In the genomic region with DNA sequence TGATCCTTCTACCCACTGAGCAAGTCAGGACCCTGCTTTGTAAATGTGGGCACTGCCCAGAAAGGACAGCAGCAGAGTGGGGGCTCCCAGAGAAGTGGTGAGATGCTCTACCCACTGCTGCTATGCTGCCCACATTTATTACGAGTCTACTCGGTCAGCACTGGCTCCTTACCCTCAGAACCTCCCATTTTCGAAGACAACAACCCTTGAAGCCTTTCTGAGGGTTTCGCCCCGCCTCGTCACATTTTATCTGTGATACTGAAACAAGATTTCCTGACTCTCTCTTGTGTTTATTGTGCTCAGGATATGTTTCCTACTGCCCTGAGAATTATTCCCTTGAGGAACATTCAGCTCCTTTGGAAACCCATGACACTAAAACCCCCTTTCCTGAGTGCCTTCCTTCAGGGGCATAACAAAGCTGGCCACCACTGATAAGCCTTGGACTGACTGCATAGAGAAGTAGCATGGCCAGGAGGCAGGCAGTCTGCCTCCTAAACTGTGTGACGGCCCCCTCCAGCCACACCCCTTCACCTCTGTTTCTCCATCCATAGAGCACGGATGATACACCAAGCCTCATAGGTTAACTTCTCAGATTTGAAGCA, we compare ENCODE assay signal across 10 mouse cellular contexts. TPM values are rescaled to one million over a fixed set of nuclear protein-coding genes. Genes with fewer than 3 reads are reported as not detected.
DNase-seq lines count a peak whose midpoint lies in the region; ATAC-seq and TF ChIP-seq lines count a peak whose summit lies in the region.
"Had no signal": no experiment of that assay in that cellular context is flagged by ENCODE, and none has a peak within 500 bp of the region (broad histone marks: within the 10 kb centered on the region; RNA-seq: fewer than 3 reads in every experiment).

No protein-coding gene starts in this region.

- no peak overlapping the region for H3K9ac ChIP-seq in heart, embryonic 15.5 days
- no peak overlapping the region for H3K9ac ChIP-seq in hindbrain, postnatal 0 days (replicated peaks; ENCODE audit: low read length)
- H3K9ac ChIP-seq in forebrain, embryonic 11.5 days (ENCODE audit: low read length) = no peak overlapping the region

- H3K9me3 ChIP-seq in heart, embryonic 15.5 days (replicated peaks) = peaks cover 4% of the 10 kb centered on the region; the same call in 1 of the 2 replicates
- H3K9me3 ChIP-seq in G1E (replicated peaks) = no peaks in the 10 kb centered on the region
- H3K9me3 ChIP-seq in hindbrain, postnatal 0 days (ENCODE audit: low read length) = no peaks in the 10 kb centered on the region
- H3K9me3 ChIP-seq in forebrain, embryonic 11.5 days (ENCODE audit: control insufficient read depth, low read length) = no peaks in the 10 kb centered on the region

- H3K4me3 ChIP-seq in heart, embryonic 15.5 days = no peak overlapping the region
- peak overlapping the region; percentile 30; the same call in 1 of the 2 replicates for H3K4me3 ChIP-seq in G1E (ENCODE audit: low read depth, low read length)
- no peak overlapping the region for H3K4me3 ChIP-seq in hindbrain, postnatal 0 days (ENCODE audit: low read length)
- no peak overlapping the region for H3K4me3 ChIP-seq in forebrain, embryonic 11.5 days (ENCODE audit: low read depth, low read length)

- 0 out of 2 replicates have a peak, but pooled peaks cover 3% of the 10 kb centered on the region for H3K36me3 ChIP-seq in heart, embryonic 15.5 days
- H3K36me3 ChIP-seq in G1E (replicated peaks) = peaks cover 46% of the 10 kb centered on the region
- H3K36me3 ChIP-seq in hindbrain, postnatal 0 days (ENCODE audit: insufficient read depth, low read length) = no peaks in the 10 kb centered on the region
- no peaks in the 10 kb centered on the region for H3K36me3 ChIP-seq in forebrain, embryonic 11.5 days (ENCODE audit: control insufficient read depth, insufficient read depth, low read length)

- ATAC-seq in heart, embryonic 15.5 days (replicated peaks; ENCODE audit: insufficient number of reproducible peaks, insufficient read depth, low FRiP score, low read depth) = peak; percentile 51; the same call in 1 of the 2 replicates
- peak; percentile 72 for ATAC-seq in G1E (ENCODE audit: extremely low read depth, insufficient number of reproducible peaks, low FRiP score, poor library complexity, severe bottlenecking)
- ATAC-seq in hindbrain, postnatal 0 days = no peak
- ATAC-seq in forebrain, embryonic 11.5 days (replicated peaks; ENCODE audit: low FRiP score) = no peak

- TF ChIP-seq CTCF in G1E (IDR thresholded peaks at IDR 0.05; ENCODE audit: low read depth, low read length) = no peak
- no peak for TF ChIP-seq CTCF in hindbrain, postnatal 0 days (IDR thresholded peaks at IDR 0.05; ENCODE audit: low read depth)

- no peak overlapping the region for H3K4me2 ChIP-seq in heart, embryonic 15.5 days
- H3K4me2 ChIP-seq in hindbrain, postnatal 0 days (ENCODE audit: low read depth, low read length) = no peak overlapping the region
- H3K4me2 ChIP-seq in forebrain, embryonic 11.5 days (ENCODE audit: low read depth, low read length, severe bottlenecking) = no peak overlapping the region

- H3K27me3 ChIP-seq in heart, embryonic 15.5 days = no peaks in the 10 kb centered on the region
- H3K27me3 ChIP-seq in G1E (ENCODE audit: insufficient read depth, low read length) = no peaks in the 10 kb centered on the region
- no peaks in the 10 kb centered on the region for H3K27me3 ChIP-seq in hindbrain, postnatal 0 days (ENCODE audit: insufficient read depth, low read length)
- no peaks in the 10 kb centered on the region for H3K27me3 ChIP-seq in forebrain, embryonic 11.5 days (ENCODE audit: control insufficient read depth, insufficient read depth, low read length)

- peaks cover 67% of the 10 kb centered on the region for H3K4me1 ChIP-seq in heart, embryonic 15.5 days (replicated peaks)
- peaks cover 62% of the 10 kb centered on the region for H3K4me1 ChIP-seq in G1E (ENCODE audit: insufficient read depth, low read depth, low read length)
- peaks cover 40% of the 10 kb centered on the region for H3K4me1 ChIP-seq in hindbrain, postnatal 0 days (ENCODE audit: insufficient read depth, low read length)
- H3K4me1 ChIP-seq in forebrain, embryonic 11.5 days (replicated peaks; ENCODE audit: control insufficient read depth, insufficient read depth, low read length) = 0 out of 2 replicates have a peak, but pooled peaks cover 1% of the 10 kb centered on the region

- no peak for DNase-seq in heart, postnatal 10 days
- DNase-seq in G1E (ENCODE audit: low spot score) = peak; percentile 46
- no peak for DNase-seq in hindbrain, postnatal 0 days (ENCODE audit: low spot score)
- DNase-seq in lung, postnatal 36 days = peak; percentile 72
- DNase-seq in left cerebral cortex, postnatal 36 days (ENCODE audit: low spot score in 2 of 2) = no peak
- DNase-seq in forebrain, embryonic 11.5 days (ENCODE audit: low spot score) = no peak
- DNase-seq in gastrocnemius, postnatal 4 days (ENCODE audit: low spot score in 2 of 2) = no peak
- DNase-seq: cerebellum, adult 2 months; left cerebral cortex, postnatal 4 days had no signal

- peak overlapping the region; percentile 58 for H3K27ac ChIP-seq in heart, embryonic 15.5 days
- peak overlapping the region; percentile 56 for H3K27ac ChIP-seq in hindbrain, postnatal 0 days
- no peak overlapping the region for H3K27ac ChIP-seq in forebrain, embryonic 11.5 days (ENCODE audit: low read depth, low read length)

- 70% methylated on average over 8 of the region's 8 CpGs for WGBS in heart, embryonic 15.5 days
- 66% methylated on average over 8 of the region's 8 CpGs for WGBS in hindbrain, postnatal 0 days
- WGBS in forebrain, embryonic 11.5 days = 82% methylated on average over 8 of the region's 8 CpGs

- intact Hi-C loops in heart, postnatal 10 days (cut with DNase I) = no loop called here
- intact Hi-C loops in left cerebral cortex, postnatal 36 days (cut with DNase I) = no loop called here

RNA-seq across cellular contexts. Expression of a gene that starts 24.6 kb away (rescaled TPM):
- 103 and 126 TPM in 2 replicates for polyA plus RNA-seq in heart, embryonic 15.5 days (2015; fragmentation: Nextera tagmentation; extraction: Ambion mirVana)
- total RNA-seq in heart, postnatal 10 days (2021) = 100 to 1,000 TPM; 355 to 547 TPM
- total RNA-seq in G1E (2014; fragmentation: Nextera tagmentation) (50.6 and 64.2 TPM in 2 replicates), G1E (2017) (12.6 and 19.2 TPM in 2 replicates)
- polyA plus RNA-seq in G1E (2012) = 7.4 and 9.2 TPM in 2 replicates
- 52.4 and 64.2 TPM in 2 replicates for total RNA-seq in hindbrain, postnatal 0 days (2014; rRNA removed)
- 70.4 and 79.2 TPM in 2 replicates for polyA plus RNA-seq in hindbrain, postnatal 0 days (2015; fragmentation: Nextera tagmentation; extraction: Ambion mirVana)
- total RNA-seq in left cerebral cortex, postnatal 36 days (2021) = 100 to 1,000 TPM; 111 to 167 TPM
- polyA plus RNA-seq in forebrain, embryonic 11.5 days (2014; fragmentation: Nextera tagmentation; extraction: Ambion mirVana) = 62.3 and 66.0 TPM in 2 replicates
- total RNA-seq in gastrocnemius, postnatal 4 days (2021) = 100 to 1,000 TPM; 114 to 144 TPM

Comparison
In these comparisons a context has a peak if more than half of its experiments do, and no peak if none do; other contexts are left out.
1. ATAC-seq: peak in heart, embryonic 15.5 days (single experiment) and G1E (single experiment); none in hindbrain, postnatal 0 days (single experiment) and forebrain, embryonic 11.5 days (single experiment).
2. DNase-seq: peak in G1E (single experiment) and lung, postnatal 36 days (single experiment); none in heart, postnatal 10 days (0 of 2), hindbrain, postnatal 0 days (single experiment), left cerebral cortex, postnatal 36 days (0 of 2), forebrain, embryonic 11.5 days (single experiment) and gastrocnemius, postnatal 4 days (0 of 2).